Mouse (Mus musculus) cerebellum, adult 9-10 months (tissue): ENCODE measurements at regions not wholly inside any gene's neighbourhood (a gene's known extent, or its start where the extent isn't known, plus 50 kb on each side); places are given as distances from the start of the nearest gene placed in this dataset.

Source experiments
- DNase-seq: peaks from one replicate; pipeline ENCODE4 v3.0.0; 2022

GRCm38 (mm10) chr3:29890764-29891163, 657.0 kb downstream of the Mecom start:
- DNase-seq, result no peak

- DNase-seq, result no peak
Measured at GRCm38 (mm10) chr3:29890286-29890685, 657.5 kb downstream of the Mecom start.

DNA sequence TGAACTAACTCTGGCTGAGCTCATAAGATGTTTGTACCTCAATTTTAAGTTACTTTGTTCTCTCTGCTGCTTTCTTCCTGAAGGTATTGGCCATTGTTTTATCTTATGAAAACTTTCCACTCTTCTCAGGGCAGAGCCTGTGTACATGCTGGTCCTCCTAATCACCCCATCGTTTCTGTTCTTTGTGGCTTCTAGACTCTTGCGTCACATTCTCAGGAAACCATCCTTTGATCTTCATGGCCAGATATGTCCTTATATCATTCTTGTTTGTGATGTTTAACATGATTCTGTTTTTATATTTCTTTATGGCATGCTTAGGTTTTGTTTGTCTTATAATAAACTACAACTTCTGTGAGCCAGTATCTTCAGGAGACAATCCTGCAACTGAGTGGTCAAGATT, 658.2 kb downstream of the Mecom start:
- no peak for DNase-seq

GRCm38 (mm10) chr3:29879966-29880365, 667.8 kb downstream of the Mecom start:
- no peak for DNase-seq

- no peak for DNase-seq
Measured at GRCm38 (mm10) chr3:29875768-29876167, 672.0 kb downstream of the Mecom start.

GRCm38 (mm10) chr3:29862437-29862836, 685.4 kb downstream of the Mecom start:
- DNase-seq, result no peak

DNA sequence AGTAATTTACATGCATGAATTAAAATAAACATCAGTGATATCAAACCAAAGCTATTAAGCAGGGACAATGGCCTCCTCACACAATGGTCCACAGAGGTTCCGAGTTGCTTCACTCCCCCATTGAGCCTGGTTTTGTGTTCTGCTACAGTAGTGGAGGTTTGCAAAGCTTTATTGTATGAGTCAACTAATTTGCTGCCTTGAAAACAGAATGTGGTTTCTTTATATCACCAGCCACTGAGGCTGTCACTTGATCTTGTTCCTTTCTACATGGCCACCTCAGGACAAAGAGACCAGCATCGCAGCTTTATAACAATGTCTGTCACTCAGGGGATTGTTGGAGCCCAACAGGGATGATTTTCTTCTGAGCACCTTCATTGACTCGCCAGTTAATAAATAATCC, 695.3 kb downstream of the Mecom start:
- no peak for DNase-seq

GRCm38 (mm10) chr3:29835432-29835831, 712.4 kb downstream of the Mecom start:
- DNase-seq, result no peak

DNA sequence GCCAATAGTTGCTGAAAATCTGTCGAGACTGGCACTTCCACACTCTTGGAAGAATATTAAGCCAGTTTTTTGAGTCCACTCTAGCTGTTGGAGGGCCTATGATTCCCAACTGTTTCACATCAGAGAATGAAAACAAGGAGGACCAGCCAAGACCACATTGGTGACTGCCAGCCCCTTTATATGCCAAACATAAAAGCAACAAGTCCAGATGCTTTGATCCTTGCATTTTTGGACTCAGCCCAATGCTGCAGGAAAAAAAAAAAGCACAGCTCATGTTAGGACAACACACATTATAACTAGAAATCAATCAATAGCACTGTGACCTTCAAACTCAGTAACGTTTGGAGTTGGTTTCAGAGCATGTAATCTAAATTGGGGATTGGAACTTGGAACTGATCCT, 712.9 kb downstream of the Mecom start:
- DNase-seq, result no peak

GRCm38 (mm10) chr3:29831346-29831745, 716.5 kb downstream of the Mecom start:
- DNase-seq, result no peak

GRCm38 (mm10) chr3:29822622-29823370, 725.0 kb downstream of the Mecom start:
- DNase-seq, result no peak

GRCm38 (mm10) chr3:29816964-29817363, 730.8 kb downstream of the Mecom start:
- no peak for DNase-seq

- DNase-seq, result no peak
Measured at GRCm38 (mm10) chr3:29813276-29813675, 731.5 kb downstream of the Egfem1 start.

- peak; percentile 2 for DNase-seq
Measured at GRCm38 (mm10) chr3:29812480-29813240, 730.8 kb downstream of the Egfem1 start.

GRCm38 (mm10) chr3:29806046-29806445, 724.2 kb downstream of the Egfem1 start:
- no peak for DNase-seq

DNA sequence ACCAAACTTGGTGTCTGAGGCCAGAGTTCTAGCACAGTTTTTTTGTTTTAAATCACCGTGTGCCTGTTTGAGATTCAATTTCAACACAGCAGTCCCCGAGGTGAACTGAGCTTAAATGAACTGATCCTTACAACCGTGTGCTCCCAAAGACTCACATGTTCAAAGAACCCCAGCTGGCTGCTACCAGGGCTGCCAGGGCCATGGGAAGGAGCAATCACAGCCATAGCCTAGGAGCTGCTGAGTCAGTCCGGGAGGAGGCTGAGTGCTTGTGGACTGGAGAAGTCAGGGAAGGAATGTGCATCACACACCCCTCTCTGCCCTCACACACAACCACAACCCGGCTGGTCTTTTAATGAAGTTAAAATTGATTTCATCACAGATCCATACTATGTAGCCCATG, 721.6 kb downstream of the Egfem1 start:
- DNase-seq, result no peak

- DNase-seq, result no peak
Measured at GRCm38 (mm10) chr3:29801081-29801480, 719.3 kb downstream of the Egfem1 start.

DNA sequence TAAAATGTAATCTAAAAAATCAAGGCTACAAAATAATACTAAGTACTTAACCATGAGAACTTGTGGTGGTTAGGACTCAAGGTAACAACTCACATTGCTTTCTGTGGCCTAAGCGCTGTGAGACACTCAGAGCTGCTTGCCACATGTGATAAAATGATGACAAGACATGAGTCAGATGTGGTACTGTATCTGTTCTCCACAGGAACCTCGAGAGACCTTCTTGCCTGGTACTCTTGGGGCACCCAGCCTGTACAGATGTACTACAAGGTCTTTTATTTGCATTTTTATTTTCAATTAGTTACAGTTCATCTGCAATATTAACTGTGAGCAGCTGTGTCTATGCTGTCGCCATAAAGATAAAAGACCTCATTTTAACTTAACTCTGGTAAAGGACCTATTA, 692.5 kb downstream of the Egfem1 start:
- DNase-seq, result no peak

GRCm38 (mm10) chr3:29771194-29771593, 689.4 kb downstream of the Egfem1 start:
- no peak for DNase-seq

GRCm38 (mm10) chr3:29768592-29768991, 686.8 kb downstream of the Egfem1 start:
- no peak for DNase-seq

DNA sequence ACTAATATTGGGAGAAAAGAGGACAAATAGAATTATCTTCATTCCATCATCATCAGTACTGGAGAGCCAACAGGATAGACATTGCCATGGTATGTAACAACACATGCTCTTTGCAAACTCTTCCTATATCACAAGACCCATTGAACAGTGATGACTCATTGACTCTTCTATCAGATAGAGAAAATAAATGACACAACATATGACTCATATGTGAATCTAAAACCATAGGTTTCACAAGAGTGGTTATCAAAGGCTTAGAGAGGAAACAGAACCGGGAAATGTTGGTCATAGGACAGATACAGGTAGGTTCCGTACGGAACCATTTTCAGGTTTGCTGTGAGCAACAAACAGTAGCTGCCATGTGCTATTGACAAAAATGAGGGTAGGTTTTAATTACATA, 682.2 kb downstream of the Egfem1 start:
- DNase-seq, result no peak

GRCm38 (mm10) chr3:29757821-29758494, 676.1 kb downstream of the Egfem1 start:
- DNase-seq, result no peak
